In genomic region chr12:72389377-72390103, GRCm38 (mm10) we compare ENCODE assay signal across 14 mouse cellular contexts. TPM values are rescaled to one million over a fixed set of nuclear protein-coding genes. Genes with fewer than 3 reads are reported as not detected.
DNase-seq lines count a peak whose midpoint lies in the region; ATAC-seq and TF ChIP-seq lines count a peak whose summit lies in the region.
"Had no signal": no experiment of that assay in that cellular context is flagged by ENCODE, and none has a peak within 500 bp of the region (broad histone marks: within the 10 kb centered on the region; RNA-seq: fewer than 3 reads in every experiment).

No protein-coding gene starts in this region.

- H3K4me1 ChIP-seq in hindbrain, embryonic 12.5 days, result peaks cover 3% of the 10 kb centered on the region; the same call in 1 of the 2 replicates
- no peaks in the 10 kb centered on the region for H3K4me1 ChIP-seq in hindbrain, embryonic 11.5 days (replicated peaks; ENCODE audit: control insufficient read depth, insufficient read depth, low read length)
- 0 out of 2 replicates have a peak, but pooled peaks cover 3% of the 10 kb centered on the region for H3K4me1 ChIP-seq in midbrain, postnatal 0 days (ENCODE audit: insufficient read depth, low read length)
- no peaks in the 10 kb centered on the region for H3K4me1 ChIP-seq in midbrain, embryonic 11.5 days (ENCODE audit: control insufficient read depth, insufficient read depth, low read length)
- H3K4me1 ChIP-seq: heart, embryonic 15.5 days had no signal

- DNase-seq in hindbrain, embryonic 11.5 days (ENCODE audit: low spot score), result no peak
- peak; percentile 16 for DNase-seq in midbrain, postnatal 0 days (ENCODE audit: low spot score)
- DNase-seq in midbrain, embryonic 11.5 days (ENCODE audit: low spot score, missing footprints), result no peak
- peak; percentile 74 for DNase-seq in cerebellum, adult 9-10 months
- DNase-seq in gastrocnemius, postnatal 14 days, result no peak
- DNase-seq: gastrocnemius, postnatal 10 days; thymus, postnatal 14 days had no signal

- no peaks in the 10 kb centered on the region for H3K27me3 ChIP-seq in hindbrain, embryonic 12.5 days
- H3K27me3 ChIP-seq in hindbrain, embryonic 11.5 days (ENCODE audit: control insufficient read depth, insufficient read depth, low read length), result no peaks in the 10 kb centered on the region
- H3K27me3 ChIP-seq in midbrain, postnatal 0 days (ENCODE audit: insufficient read depth, low read length), result no peaks in the 10 kb centered on the region
- no peaks in the 10 kb centered on the region for H3K27me3 ChIP-seq in midbrain, embryonic 11.5 days (ENCODE audit: control insufficient read depth, insufficient read depth, low read length)
- H3K27me3 ChIP-seq: heart, embryonic 15.5 days had no signal

- no peak for TF ChIP-seq CTCF in midbrain, postnatal 0 days (IDR thresholded peaks at IDR 0.05)

- 0 out of 2 replicates have a peak overlapping the region, but pooled peaks have one; percentile 18 for H3K27ac ChIP-seq in hindbrain, embryonic 12.5 days
- H3K27ac ChIP-seq in hindbrain, embryonic 11.5 days (ENCODE audit: low read depth, low read length), result no peak overlapping the region
- H3K27ac ChIP-seq in midbrain, postnatal 0 days (ENCODE audit: low read depth, low read length), result no peak overlapping the region
- H3K27ac ChIP-seq in midbrain, embryonic 11.5 days (ENCODE audit: low read depth, low read length), result no peak overlapping the region
- H3K27ac ChIP-seq: heart, embryonic 15.5 days; liver, embryonic 14.5 days; macrophage had no signal

- H3K9ac ChIP-seq in hindbrain, embryonic 12.5 days, result no peak overlapping the region
- H3K9ac ChIP-seq in hindbrain, embryonic 11.5 days (ENCODE audit: low read depth, low read length), result no peak overlapping the region
- H3K9ac ChIP-seq in midbrain, postnatal 0 days (replicated peaks; ENCODE audit: low read length, poor library complexity, severe bottlenecking), result no peak overlapping the region
- no peak overlapping the region for H3K9ac ChIP-seq in midbrain, embryonic 11.5 days (ENCODE audit: low read length)
- H3K9ac ChIP-seq: heart, embryonic 15.5 days; liver, embryonic 14.5 days had no signal

- 87% methylated on average over 14 of the region's 14 CpGs for WGBS in hindbrain, embryonic 12.5 days
- WGBS in hindbrain, embryonic 11.5 days, result 94% methylated on average over 14 of the region's 14 CpGs
- WGBS in midbrain, postnatal 0 days, result 77% methylated on average over 14 of the region's 14 CpGs
- 91% methylated on average over 14 of the region's 14 CpGs for WGBS in midbrain, embryonic 11.5 days

- H3K36me3 ChIP-seq in hindbrain, embryonic 12.5 days, result no peaks in the 10 kb centered on the region
- H3K36me3 ChIP-seq in hindbrain, embryonic 11.5 days (ENCODE audit: control insufficient read depth, insufficient read depth, low read length), result no peaks in the 10 kb centered on the region
- no peaks in the 10 kb centered on the region for H3K36me3 ChIP-seq in midbrain, postnatal 0 days (ENCODE audit: insufficient read depth, low read length)
- H3K36me3 ChIP-seq in midbrain, embryonic 11.5 days (ENCODE audit: control insufficient read depth, insufficient read depth, low read length), result no peaks in the 10 kb centered on the region
- H3K36me3 ChIP-seq: heart, embryonic 15.5 days had no signal

- H3K4me3 ChIP-seq in hindbrain, embryonic 12.5 days, result no peak overlapping the region
- H3K4me3 ChIP-seq in hindbrain, embryonic 11.5 days (ENCODE audit: low read depth, low read length), result no peak overlapping the region
- H3K4me3 ChIP-seq in midbrain, postnatal 0 days (ENCODE audit: low read depth, low read length), result no peak overlapping the region
- H3K4me3 ChIP-seq in midbrain, embryonic 11.5 days (ENCODE audit: low read depth, low read length), result no peak overlapping the region
- H3K4me3 ChIP-seq: erythroblast, embryonic 14.5 days; heart, embryonic 15.5 days had no signal

- H3K9me3 ChIP-seq in hindbrain, embryonic 12.5 days (replicated peaks), result no peaks in the 10 kb centered on the region
- H3K9me3 ChIP-seq in hindbrain, embryonic 11.5 days (ENCODE audit: control insufficient read depth, low read length), result no peaks in the 10 kb centered on the region
- H3K9me3 ChIP-seq in midbrain, postnatal 0 days (ENCODE audit: low read length), result no peaks in the 10 kb centered on the region
- H3K9me3 ChIP-seq in midbrain, embryonic 11.5 days (ENCODE audit: control insufficient read depth, low read length), result no peaks in the 10 kb centered on the region
- H3K9me3 ChIP-seq: heart, embryonic 15.5 days had no signal

- no peak for ATAC-seq in hindbrain, embryonic 12.5 days (ENCODE audit: low FRiP score)
- ATAC-seq in hindbrain, embryonic 11.5 days (ENCODE audit: low FRiP score), result no peak
- ATAC-seq in midbrain, postnatal 0 days (ENCODE audit: low FRiP score), result no peak
- no peak for ATAC-seq in midbrain, embryonic 11.5 days (ENCODE audit: low FRiP score)
- ATAC-seq in granulocyte monocyte progenitor cell, adult 5-6 weeks (replicated peaks; ENCODE audit: poor library complexity, severe bottlenecking), result no peak
- ATAC-seq: intestine, postnatal 0 days had no signal

- intact Hi-C loops in gastrocnemius, postnatal 14 days (cut with DNase I; ENCODE audit: low total_unique reads), result no loop called here

- no peak overlapping the region for H3K4me2 ChIP-seq in hindbrain, embryonic 12.5 days (replicated peaks)
- H3K4me2 ChIP-seq in hindbrain, embryonic 11.5 days (replicated peaks; ENCODE audit: low read depth, low read length), result no peak overlapping the region
- no peak overlapping the region for H3K4me2 ChIP-seq in midbrain, postnatal 0 days (ENCODE audit: low read depth, low read length, poor library complexity, severe bottlenecking)
- H3K4me2 ChIP-seq in midbrain, embryonic 11.5 days, result no peak overlapping the region
- H3K4me2 ChIP-seq: heart, embryonic 15.5 days had no signal

RNA-seq across cellular contexts. Expression of gene Rtn1, which starts 19.3 kb away (rescaled TPM):
- polyA plus RNA-seq in hindbrain, embryonic 12.5 days (2016; fragmentation: Nextera tagmentation; extraction: Ambion mirVana), result 892 and 927 TPM in 2 replicates
- polyA plus RNA-seq in hindbrain, embryonic 11.5 days (2014; fragmentation: Nextera tagmentation; extraction: Ambion mirVana), result 488 and 505 TPM in 2 replicates
- total RNA-seq in midbrain, postnatal 0 days (2014; rRNA removed), result 1,958 and 2,696 TPM in 2 replicates
- 3,970 and 4,135 TPM in 2 replicates for polyA plus RNA-seq in midbrain, postnatal 0 days (2015; fragmentation: Nextera tagmentation; extraction: Ambion mirVana)
- polyA plus RNA-seq in midbrain, embryonic 11.5 days (2014; fragmentation: Nextera tagmentation; extraction: Ambion mirVana), result 332 and 335 TPM in 2 replicates
- not detected in 2 replicates for total RNA-seq in granulocyte monocyte progenitor cell, adult 5-6 weeks (2014; fragmentation: Nextera tagmentation)
- total RNA-seq in granulocyte monocyte progenitor cell, adult 5-6 weeks (2017), result not detected in 2 replicates
- 1 to 10 TPM; 3.3 to 4.6 TPM for total RNA-seq in gastrocnemius, postnatal 14 days (2021)

RNA-seq across cellular contexts. Expression of gene Lrrc9, which starts 52.1 kb away (rescaled TPM):
- polyA plus RNA-seq in hindbrain, embryonic 12.5 days (2016; fragmentation: Nextera tagmentation; extraction: Ambion mirVana), result 2.7 and 3.2 TPM in 2 replicates
- 2.4 and 2.9 TPM in 2 replicates for polyA plus RNA-seq in hindbrain, embryonic 11.5 days (2014; fragmentation: Nextera tagmentation; extraction: Ambion mirVana)
- total RNA-seq in midbrain, postnatal 0 days (2014; rRNA removed), result 3.3 and 6.3 TPM in 2 replicates
- 3.1 and 3.2 TPM in 2 replicates for polyA plus RNA-seq in midbrain, postnatal 0 days (2015; fragmentation: Nextera tagmentation; extraction: Ambion mirVana)
- 1.5 and 1.9 TPM in 2 replicates for polyA plus RNA-seq in midbrain, embryonic 11.5 days (2014; fragmentation: Nextera tagmentation; extraction: Ambion mirVana)
- 0.36 TPM in 1 of 2 replicates, not detected in the other for total RNA-seq in granulocyte monocyte progenitor cell, adult 5-6 weeks (2014; fragmentation: Nextera tagmentation)
- 0.41 and 0.52 TPM in 2 replicates for total RNA-seq in granulocyte monocyte progenitor cell, adult 5-6 weeks (2017)
- total RNA-seq in gastrocnemius, postnatal 14 days (2021), result under 1 TPM in 1 of 2 experiments, not detected in 1; 0.06 TPM
- polyA plus RNA-seq: erythroblast, embryonic 14.5 days had no signal

Comparison
In these comparisons a context has a peak if more than half of its experiments do, and no peak if none do; other contexts are left out.
1. DNase-seq: peak in midbrain, postnatal 0 days (single experiment) and cerebellum, adult 9-10 months (single experiment); none in hindbrain, embryonic 11.5 days (single experiment), midbrain, embryonic 11.5 days (single experiment) and gastrocnemius, postnatal 14 days (single experiment).